Mouse (Mus musculus) gastrocnemius, adult 18-20 months (tissue): Measurements from ENCODE around the gene Vapa. TPM values are rescaled to one million over a fixed set of nuclear protein-coding genes. Genes with fewer than 3 reads are reported as not detected.
"Not testable (repeated sequence)": the region's sequence is repeated elsewhere in the genome, so short reads cannot be mapped to it uniquely, and the experiment has no call there.

Experiments
- DNase-seq: peaks from one replicate; pipeline ENCODE4 v3.0.0; 2021; ENCODE audit warnings: low spot score
- total RNA-seq, 2 experiments: library from RNA; stranded (reverse); gene quantifications; 2 replicates each; pipeline ENCODE4 v1.2.3; 2021

Gene Vapa
- total RNA-seq, 2 experiments from 2014 or later: 138 to 142 TPM

GRCm38 (mm10) chr17:65571466-65571865, 41.9 kb downstream of the Vapa start:
- no peak for DNase-seq

DNA sequence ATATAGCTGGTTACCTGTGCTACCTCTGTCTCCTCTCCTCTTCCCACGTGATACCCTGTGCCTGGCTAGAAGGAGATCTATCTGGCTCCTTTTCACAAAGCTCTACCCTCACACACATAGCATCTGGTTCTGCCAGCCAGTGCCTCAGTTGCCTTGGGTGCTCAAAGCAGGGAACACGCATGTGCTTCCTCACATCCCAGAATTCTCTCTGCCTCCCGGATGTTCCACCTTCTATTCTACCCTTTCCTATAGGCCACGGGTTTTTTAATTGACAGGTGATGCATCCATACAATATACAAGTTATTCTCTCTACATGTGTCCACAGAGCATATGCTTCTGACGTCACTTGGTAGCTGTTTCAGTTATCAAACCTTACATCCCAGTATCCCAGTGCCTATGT, 49.2 kb downstream of the Vapa start:
- no peak for DNase-seq

GRCm38 (mm10) chr17:65563345-65563744, 50.0 kb downstream of the Vapa start:
- peak; percentile 31 for DNase-seq

- peak; percentile 68 for DNase-seq
These were observed 50.6 kb downstream of the Vapa start for GRCm38 (mm10) chr17:65562761-65563160.

DNA sequence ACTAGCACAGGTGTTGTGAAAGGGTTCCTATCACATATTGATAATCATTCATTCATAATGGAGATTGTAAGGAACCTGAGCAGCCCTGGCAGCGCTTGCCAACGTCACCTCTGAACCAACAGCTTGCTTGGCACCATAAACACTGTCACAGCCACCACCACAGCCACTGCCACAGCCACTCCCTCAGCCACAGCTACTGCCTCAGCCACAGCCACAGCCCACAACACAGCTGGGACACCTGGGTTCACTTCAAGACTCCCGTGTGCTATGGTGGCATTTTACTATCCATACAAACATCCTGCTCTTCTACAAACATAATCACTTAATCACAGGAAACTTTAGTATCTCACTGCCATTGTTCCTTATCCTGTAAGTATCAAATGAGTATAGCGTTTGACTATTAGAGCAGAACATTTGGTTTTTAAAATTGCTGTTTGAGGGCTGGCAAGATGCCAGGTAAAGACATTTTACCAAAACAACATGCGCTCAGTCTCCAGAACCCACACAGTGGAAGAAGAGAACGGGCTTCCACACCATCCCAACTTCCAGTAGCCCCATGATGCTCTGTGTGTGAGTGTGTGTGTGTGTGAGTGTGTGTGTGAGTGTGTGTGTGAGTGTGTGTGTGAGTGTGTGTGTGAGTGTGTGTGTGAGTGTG, 51.9 kb downstream of the Vapa start:
- no peak for DNase-seq

GRCm38 (mm10) chr17:65559273-65559672, 54.1 kb downstream of the Vapa start:
- DNase-seq: no peak

DNA sequence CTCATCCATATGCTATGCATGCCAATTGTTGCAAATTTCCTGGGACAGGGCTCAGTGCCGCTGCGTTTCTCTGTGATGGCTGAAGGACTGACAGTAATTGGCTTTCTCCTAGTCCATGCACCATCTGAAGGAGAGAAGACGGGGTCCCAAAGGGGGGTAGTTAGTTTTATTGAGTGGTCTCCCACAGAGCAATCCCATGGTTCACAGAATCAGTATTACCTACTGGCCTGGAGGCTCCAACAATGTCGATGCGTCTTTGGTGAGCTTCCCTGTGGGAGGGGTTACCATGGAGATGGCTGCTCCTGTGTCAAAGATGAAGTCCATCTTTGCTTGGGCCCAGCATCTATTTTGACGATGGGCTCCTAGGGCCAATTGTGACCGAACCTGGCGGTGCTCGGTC, 54.6 kb downstream of the Vapa start:
- DNase-seq: no peak

GRCm38 (mm10) chr17:65558217-65558616, 55.1 kb downstream of the Vapa start:
- peak; percentile 77 for DNase-seq

GRCm38 (mm10) chr17:65557212-65557611, 56.1 kb downstream of the Vapa start:
- DNase-seq: no peak

DNA sequence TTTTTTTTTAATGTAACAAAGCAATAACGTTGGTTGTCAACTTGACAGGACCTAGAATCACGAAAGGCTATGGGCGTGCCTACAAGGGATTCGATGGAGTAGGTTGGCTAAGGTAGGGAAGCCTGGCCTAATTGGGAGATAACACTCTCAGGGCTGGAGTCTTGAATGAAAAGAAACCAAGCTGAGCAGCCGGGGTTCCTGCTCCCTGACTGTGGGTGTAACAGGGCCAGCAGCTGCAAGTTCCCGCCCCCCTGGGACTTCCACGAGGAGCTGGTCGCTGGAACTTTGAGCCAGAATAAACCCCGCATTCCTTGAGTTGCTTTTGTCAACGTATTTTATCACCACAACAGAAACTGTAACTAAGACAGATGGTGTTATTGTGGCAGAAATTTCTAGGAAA, 56.6 kb downstream of the Vapa start:
- DNase-seq: no peak

DNA sequence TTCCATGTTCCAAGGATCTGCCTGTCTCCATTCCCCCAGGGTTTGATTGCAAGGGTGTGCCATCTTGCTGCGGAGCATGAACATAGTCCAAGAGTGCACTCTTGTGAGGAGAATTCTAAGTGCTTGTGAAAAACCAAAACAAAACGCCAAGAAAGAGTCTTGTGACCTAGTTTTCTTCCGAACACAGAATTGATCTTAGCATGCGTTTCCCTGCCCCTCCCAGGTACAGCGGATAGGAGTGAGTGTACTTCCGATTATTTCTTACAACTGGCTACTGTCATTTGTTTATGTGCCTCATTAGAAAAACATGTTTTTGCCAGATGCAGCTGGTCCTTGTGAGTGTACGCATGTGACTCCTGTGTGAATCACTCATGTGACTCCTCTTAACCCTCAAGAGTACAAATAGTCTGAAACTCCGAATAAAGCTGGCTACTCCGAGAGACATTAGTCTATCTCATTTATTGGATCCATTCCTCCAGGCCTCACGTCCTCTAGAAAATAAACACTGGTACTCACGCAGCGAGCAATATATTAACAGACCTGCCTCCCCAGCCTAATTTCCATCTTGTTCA, 60.8 kb downstream of the Vapa start:
- no peak for DNase-seq

- no peak for DNase-seq
These were observed 63.0 kb downstream of the Vapa start for GRCm38 (mm10) chr17:65550357-65550756.

- no peak for DNase-seq
These were observed 64.5 kb downstream of the Vapa start for GRCm38 (mm10) chr17:65548698-65549365.

DNA sequence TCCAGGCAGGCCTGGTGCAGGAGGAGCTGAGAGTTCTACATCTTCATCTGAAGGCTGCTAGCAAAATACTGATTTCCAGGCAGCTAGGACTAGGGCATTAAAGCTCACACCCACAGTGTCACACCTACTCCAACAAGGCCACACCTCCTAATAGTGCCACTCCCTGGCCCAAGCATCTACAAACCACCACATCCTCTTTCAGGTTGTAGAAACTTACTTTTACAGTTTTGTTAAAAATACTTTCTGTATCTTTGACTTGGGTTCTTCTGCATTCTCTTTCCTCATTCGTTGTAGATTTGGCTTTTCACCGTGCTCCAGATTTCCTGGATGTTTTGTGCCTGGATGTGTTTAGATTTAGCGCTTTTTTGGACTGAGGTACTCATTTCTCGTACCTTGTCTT, 67.1 kb downstream of the Vapa start:
- not testable (repeated sequence) for DNase-seq

- peak; percentile 51 for DNase-seq
These were observed 72.7 kb downstream of the Vapa start, which contains the start of gene Tmem232 for GRCm38 (mm10) chr17:65540441-65541272. Tmem232 (minus strand) TSS chr17:65540782.

DNA sequence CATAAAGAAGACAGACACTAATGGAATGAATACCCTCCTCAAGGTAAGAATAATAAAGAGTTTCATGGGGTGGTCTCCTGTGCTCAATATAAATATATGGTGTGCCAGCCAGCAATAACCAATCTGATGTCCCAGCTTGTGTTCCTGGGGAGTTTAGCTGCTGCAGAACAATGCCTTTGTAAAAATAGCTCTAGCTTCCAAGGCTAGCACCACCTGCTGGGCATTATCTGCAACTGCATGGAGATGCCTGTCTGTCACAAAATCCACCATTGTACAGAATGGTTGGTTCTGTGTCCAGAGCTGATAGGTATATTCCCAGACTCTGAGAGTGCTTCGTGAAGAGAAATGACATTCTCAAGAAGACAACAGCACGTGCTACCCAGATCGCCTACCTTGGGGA, 77.2 kb downstream of the Vapa start:
- peak; percentile 34 for DNase-seq

DNA sequence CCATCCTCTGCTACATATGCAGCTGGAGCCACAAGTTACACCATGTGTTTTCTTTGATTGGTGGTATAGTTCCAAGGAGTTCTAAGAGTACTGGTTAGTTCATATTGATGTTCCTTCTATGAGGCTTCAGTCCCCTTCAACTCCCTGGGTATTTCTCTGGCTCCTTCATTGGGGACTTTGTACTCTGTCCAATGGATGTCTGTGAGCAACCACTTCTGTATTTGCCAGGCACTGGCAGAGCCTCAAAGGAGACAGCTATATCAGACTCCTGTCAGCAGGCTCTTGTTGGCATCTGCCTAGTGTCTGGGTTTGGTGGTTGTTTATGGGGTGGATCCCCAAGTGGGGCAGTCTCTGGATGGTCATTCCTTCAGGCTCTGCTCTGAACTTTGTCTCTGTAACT, 81.0 kb downstream of the Vapa start:
- not testable (repeated sequence) for DNase-seq

Other genes with a start within 250 kb of the Vapa start
- 10 to 100 TPM; 18.6 to 19.4 TPM for gene Tmem232, start 72.8 kb downstream of the Vapa start, total RNA-seq
- gene Txndc2, start 28.6 kb upstream of the Vapa start, total RNA-seq: not detected
- 1 to 10 TPM; 4.6 to 5.1 TPM for gene Rab31, start 159.2 kb upstream of the Vapa start, total RNA-seq
- 10 to 100 TPM; 20.7 to 22.6 TPM for gene Ppp4r1, start 169.0 kb upstream of the Vapa start, total RNA-seq